Mouse (Mus musculus) spleen, adult 2 months (tissue): ENCODE measurements around the gene Rnf114.

ENCODE experiments used
- CTCF ChIP-seq: fragments of 200-500 bp; IDR thresholded peaks from 2 replicates; pipeline ENCODE4 v1.5.1; 2011; ENCODE audit warnings: mild to moderate bottlenecking, inconsistent platforms; ENCODE audit not compliant: insufficient read depth, insufficient read length, insufficient replicate concordance; ENCODE audit errors: extremely low read depth
- POLR2A ChIP-seq: fragments of 200-500 bp; IDR thresholded peaks from 2 replicates; pipeline ENCODE4 v1.6.1; 2011; ENCODE audit warnings: low read depth, low read length, inconsistent platforms

DNA sequence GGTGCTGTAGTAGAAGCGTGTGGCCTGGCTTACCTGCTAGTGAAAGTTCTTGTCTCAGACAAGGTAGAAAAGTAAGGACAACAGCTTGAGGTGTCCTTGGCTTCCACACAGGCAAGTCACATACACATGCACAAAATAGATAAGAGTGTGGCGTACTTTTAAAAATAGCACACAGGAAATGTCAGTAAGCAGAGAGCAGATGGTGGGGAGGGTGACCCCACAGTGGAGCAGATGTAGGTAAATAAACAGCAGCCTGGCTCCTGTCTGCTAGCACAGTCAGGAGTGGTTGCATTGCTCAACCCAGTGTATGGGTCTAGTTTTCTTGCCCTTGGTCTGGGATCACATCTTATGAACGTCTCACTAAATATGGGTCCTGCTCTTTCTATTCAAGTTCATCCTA lies 18.0 kb downstream of the Rnf114 start:
- no peak for TF ChIP-seq CTCF
- no peak for TF ChIP-seq POLR2A
